Mouse (Mus musculus) lung, adult 18-20 months (tissue): ENCODE results near the gene Gja3.
"Not testable (repeated sequence)": the region's sequence is repeated elsewhere in the genome, so short reads cannot be mapped to it uniquely, and the experiment has no call there.

Experiments used
- DNase-seq, 2 experiments: peaks; one replicate each; pipeline ENCODE4 v3.0.0; 2022; ENCODE audit warnings: mixed read lengths in 2 of 2

Gene Gja3

DNA sequence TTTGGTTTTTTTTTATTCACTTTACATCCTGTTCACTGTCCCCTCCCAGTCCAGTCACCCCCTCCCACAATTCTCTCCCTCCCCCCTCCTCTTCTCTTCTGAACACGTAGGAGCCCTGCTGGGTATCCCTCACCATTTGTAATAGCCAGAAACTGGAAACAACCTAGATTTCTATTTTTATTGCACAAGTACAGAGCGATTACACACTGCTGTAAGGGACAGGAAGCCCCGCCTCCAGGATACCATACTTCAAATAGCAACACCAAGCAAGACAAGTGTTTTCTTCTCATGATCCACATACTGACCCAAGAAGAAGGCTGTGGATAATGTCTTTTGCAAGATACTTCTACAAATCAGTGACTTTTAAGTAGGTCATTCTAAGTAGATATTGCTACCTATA is 25.1 kb downstream of the Gja3 start:
- DNase-seq, result no peak

DNA sequence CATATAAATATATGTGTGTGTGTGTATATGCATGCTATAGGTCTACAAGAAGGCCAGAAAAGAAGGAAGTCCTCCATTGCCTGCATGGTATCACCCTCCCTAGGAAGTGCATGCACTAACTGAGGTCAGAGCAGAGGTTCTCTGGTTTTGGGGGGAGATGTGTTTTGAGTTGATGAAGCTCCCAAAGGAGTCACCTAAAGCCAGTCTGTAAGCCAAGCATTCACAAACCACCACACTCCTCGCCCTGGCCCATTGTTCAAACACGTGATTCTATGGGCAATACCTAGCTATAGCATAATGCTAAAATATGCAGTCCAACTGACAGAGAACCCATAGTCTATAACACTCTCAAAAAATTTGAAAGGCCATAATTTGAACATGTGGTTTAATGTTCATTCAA is 39.5 kb downstream of the Gja3 start:
- no peak for DNase-seq

DNA sequence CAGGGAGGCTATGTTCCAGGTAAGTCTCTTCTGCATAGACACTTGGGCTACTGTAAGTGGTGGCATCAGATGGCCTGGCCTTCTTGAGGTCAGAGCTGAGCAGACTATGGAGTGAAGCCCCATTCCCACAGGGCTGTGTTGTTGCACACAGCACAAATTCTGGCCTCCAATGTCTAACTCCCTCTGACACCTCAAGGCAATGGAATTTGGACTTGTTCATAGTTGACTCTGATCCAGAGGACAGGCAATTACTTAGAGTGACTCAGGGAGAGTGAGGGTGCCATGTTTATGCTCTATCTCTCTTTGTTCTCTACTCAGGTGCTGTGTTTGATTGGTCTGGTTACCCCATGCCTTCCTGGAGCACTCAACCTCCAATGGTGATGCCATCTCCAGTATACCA is 41.1 kb downstream of the Gja3 start:
- not testable (repeated sequence) for DNase-seq

DNA sequence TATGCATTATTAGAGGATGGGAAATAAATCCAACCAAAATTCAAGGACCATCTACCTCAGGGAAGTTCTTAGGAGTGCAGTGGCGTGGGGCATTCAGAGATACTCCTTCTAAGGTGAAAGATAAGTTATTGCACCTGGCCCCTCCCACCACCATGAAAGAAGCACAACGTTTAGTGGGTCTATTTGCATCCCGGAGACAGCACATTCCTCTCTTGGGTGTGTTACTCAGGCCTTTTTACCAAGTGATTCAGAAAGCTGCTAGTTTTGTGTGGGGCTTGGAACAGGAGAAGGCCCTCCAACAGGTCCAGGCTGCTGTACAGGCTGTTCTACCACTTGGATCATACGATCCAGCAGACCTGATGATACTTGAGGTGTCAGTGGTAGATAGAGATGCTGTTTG is 69.3 kb downstream of the Gja3 start:
- DNase-seq, result no peak
